Mouse (Mus musculus): ENCODE measurements around the gene Pcnx.
A peak's percentile ranks its signal among the peaks of the same experiment; 100 is the strongest.
"Not testable (repeated sequence)": the region's sequence is repeated elsewhere in the genome, so short reads cannot be mapped to it uniquely, and the experiment has no call there.

Pcnx gene

GRCm38 (mm10) chr12:81950016-81950415 lies 90.2 kb downstream of the Pcnx start:
- no peak for DNase-seq (ENCODE audit: low read depth, low spot score)

DNA sequence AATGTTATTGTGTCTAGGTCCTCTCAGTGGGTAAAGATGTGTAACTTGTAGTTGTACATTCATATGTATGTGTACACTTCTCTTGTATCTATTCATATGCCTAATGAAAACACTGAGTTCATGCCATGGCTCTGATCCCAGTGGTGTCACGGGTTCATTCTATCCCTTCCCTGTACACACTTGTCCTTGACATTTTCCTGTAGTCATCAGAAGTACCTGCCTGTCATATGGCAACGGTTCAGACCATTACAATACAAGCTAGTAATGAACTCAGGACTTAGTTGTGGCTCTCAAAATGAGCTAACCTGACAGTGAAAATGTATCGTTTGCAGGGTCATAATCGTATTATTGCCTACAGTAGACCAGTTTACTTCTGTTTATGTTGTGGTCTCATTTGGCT lies 98.5 kb downstream of the Pcnx start:
- no peak for DNase-seq (ENCODE audit: low read depth, low spot score)

DNA sequence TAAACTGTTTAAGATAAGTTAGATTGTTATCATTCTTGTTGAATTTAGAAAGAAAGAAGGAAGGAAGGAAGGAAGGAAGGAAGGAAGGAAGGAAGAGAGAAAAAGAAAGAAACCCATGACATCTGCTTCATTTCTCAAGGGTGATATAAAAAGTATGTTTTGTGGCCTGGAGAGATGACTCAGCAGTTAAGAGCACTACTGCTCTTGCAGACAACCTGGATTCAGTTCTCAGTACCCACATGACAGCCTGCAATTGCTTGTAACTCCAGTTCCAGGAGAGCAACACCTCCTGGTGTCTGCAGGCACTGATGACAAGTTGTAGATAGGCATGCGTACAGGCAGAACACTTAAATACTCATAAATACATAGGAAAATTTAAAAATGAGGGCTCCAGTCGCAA lies 105.6 kb downstream of the Pcnx start:
- DNase-seq (ENCODE audit: low read depth, low spot score): peak; percentile 32

DNA sequence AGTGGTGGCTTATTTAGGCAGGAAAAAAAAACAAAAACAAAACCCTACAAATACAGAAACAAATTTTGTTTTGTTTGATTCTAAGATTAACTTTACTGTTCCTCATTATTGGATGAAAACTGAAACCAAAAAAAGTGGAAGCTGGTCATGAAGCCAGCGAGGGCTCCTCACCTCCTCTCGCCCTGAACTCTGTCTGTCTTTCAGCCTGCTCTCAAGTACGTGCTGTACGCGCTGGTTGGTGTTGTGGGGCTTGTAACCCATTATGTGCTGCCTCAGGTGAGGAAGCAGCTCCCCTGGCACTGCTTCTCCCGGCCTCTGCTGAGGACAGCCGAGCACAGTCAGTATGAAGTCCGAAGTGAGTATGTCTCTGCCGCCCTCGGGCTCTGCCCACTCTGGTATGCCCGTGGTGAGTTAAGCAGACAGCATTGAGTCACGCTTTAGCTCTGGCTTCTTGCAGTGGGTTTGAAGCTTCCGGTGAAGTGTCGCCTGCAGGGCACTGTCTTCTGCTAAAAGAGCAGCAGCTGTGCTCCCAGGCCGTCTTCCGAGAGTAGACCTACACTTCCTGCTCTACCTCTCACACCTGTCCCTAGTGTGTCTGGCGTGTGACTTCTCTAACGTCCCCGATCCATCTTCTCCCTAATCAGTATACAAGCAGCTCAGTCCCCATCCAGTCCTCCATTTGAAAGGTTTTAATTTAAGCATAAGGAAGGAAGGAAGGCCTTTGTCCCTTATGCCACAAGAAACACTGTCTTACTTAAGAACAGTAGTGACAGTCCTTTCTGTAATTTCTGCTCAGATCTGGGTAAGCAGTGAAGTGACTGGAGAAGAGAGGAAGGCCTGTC lies 111.4 kb downstream of the Pcnx start:
- peak; percentile 92 for DNase-seq (ENCODE audit: low read depth, low spot score)

- no peak for DNase-seq (ENCODE audit: low read depth, low spot score)
These were observed 112.1 kb downstream of the Pcnx start for GRCm38 (mm10) chr12:81971884-81972362.

DNA sequence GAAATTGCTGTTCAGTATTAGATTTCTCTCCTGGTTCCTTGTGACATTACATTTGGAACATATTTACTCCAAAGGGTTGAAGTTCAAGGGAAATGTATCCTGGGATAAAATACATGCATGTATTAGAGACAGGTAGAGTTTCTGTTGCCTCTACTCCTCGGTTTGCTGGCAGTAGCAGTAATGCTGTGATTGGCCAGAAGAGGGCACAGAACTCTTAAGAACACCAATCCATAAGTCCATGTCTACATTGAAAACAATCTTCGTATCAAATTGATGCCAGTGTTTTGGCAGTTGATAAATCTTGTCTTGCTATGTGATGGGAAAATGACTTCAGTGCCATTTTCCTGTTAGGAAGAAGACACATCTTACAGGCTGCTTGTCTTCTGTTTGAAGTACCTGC lies 115.0 kb downstream of the Pcnx start:
- peak; percentile 52 for DNase-seq (ENCODE audit: low read depth, low spot score)

DNA sequence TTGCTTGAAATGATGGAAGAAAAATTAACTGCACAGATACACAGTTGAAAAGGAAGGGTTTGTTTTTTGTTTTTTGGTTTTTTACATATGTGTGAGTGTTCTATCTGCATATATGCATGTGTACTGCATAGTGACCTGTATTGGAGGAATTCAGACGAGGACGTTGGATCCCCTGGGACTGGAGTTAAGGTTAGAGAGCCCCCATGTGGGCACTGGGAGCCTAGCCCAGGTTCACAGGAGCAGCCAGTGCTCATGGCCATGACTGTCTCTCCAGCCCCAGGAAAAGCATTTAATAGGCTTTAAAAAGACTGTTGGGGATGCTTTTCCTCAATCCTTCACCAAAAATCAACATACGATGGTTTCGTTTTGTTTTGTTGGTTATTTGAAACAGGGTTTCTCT lies 117.5 kb downstream of the Pcnx start:
- DNase-seq (ENCODE audit: low read depth, low spot score): no peak

GRCm38 (mm10) chr12:81979312-81979711 lies 119.5 kb downstream of the Pcnx start:
- DNase-seq (ENCODE audit: low read depth, low spot score): no peak

DNA sequence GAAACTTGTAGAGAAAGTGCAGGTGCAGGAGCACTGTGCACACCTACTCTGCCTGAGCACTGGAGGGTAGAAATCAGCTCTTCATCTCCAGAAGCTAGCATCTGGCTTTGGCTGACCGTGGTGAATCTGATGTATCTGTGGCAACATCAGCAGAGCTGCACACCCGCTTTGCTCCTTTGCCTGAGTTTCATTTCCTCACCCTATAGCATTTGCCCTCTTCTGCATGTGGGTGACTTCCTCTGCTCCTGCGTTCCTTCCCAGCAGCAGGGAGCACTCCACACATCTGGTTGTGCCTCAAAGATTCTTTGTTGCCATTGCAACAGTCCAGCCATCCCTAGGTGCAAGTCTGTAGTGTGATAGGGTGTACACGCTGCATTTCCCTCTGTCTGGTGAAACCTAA lies 132.3 kb downstream of the Pcnx start:
- peak; percentile 42 for DNase-seq (ENCODE audit: low read depth, low spot score)

GRCm38 (mm10) chr12:81992996-81993395 lies 133.2 kb downstream of the Pcnx start:
- DNase-seq (ENCODE audit: low read depth, low spot score): no peak

- no peak for DNase-seq (ENCODE audit: low read depth, low spot score)
These were observed 135.3 kb downstream of the Pcnx start for GRCm38 (mm10) chr12:81994911-81995667.

DNA sequence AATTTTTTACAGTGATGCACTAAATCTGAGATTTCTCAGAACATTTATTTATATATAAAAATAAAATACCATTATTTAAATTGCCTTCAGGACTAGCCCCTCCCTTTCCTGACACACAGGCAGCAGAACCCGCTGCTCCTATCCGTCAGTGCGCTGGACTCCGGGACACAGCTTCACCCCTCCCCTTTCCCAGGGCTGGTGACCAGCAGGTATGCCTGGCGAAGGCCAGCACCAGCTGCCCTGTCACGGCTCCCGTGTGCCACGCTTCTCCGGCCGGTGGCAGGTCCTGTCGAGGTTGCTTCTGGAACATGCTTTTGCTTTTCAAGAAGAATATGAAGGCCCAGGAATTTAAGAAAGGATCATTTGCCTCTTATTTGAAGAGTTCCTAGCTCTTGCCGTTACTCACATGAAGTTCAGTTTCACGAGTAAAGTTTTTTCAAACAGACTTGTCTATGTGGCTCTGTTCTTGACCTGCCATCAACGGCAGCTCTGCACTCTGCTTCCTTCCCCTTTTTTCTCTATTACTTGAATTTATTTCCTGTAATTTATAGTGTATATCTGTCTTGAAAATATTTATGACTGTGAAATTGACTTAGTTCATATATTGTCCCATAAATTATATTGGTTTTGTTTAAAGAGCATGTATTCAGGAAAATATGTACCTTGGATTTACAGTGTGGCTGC lies 137.0 kb downstream of the Pcnx start:
- no peak for DNase-seq (ENCODE audit: low read depth, low spot score)

GRCm38 (mm10) chr12:81997497-81997896 lies 137.7 kb downstream of the Pcnx start:
- no peak for DNase-seq (ENCODE audit: low read depth, low spot score)

DNA sequence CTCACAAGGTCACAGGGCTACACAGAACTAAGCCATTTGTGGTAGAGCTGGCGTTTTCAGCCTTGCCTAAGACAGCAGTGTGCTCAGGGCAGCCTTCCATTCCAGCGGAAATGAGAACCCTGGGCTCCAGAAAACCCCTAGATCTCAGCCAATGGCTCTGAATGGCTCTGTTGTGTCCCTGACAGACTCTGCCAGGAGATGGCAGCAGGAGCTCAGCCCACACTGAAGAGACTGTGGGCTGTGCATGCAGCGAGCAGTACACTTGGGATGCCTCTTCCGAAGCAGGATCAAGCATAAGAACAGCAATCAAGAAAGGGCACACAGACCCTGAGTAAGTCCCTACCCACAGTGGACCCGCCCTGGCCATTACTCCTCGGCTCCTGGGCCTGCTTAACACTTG lies 142.9 kb downstream of the Pcnx start:
- DNase-seq (ENCODE audit: low read depth, low spot score): not testable (repeated sequence)

DNA sequence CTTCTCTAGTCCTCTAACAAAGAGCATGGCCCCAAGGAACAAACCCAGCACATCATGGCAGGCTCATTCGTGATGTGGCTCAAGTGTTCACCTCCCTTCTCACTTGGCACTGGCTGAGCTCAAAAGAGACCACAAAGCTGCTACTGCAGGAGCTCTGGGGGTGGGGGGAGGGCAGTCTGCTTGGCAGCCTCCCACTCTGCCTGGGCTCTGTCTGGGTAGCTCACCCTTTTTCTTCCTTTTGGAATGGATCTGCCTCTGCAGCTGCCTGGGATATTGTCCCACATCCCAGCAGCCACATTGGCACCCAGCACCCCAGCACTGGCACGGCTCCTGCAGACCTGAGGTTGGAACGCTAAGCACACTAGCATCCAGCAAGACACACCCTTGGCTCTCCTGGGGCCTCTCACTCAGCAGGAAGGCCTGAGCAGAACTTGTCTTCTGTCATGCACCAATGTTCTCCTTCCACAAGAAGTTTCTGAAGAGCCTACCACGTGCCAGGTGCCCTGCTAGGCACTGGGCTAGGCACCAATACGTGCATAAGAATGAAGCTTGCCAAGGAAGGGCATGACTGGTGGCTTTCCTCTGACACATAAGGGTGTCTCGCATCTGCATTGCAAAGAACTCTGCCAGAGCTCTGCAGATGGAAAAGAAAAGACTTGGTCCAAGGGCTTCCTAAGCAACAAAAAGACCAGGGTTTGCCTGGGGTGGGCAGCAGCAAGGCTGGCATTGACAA lies 166.2 kb downstream of the Pcnx start:
- not testable (repeated sequence) for DNase-seq (ENCODE audit: low read depth, low spot score)

- DNase-seq (ENCODE audit: low read depth, low spot score): not testable (repeated sequence)
These were observed 173.7 kb downstream of the Pcnx start for GRCm38 (mm10) chr12:82033524-82033923.

DNA sequence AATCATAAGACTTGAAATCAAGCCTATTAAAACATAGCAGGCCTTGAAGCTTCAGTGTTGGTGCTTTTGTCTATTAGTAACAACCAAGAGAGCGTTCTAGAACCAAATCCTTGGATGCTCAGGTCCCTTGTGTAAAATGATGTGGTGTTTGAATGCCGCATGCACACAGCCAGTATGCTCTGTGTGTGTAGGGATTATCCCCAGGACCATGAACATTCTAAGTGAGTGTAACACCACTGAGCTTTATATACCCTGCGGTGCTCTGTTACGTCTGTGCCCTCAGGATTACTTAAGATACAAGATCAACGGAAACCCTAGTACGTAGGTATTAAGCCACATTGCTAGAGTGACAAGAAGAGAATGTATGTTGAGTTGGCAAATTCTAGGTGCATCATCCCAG lies 174.2 kb downstream of the Pcnx start:
- not testable (repeated sequence) for DNase-seq (ENCODE audit: low read depth, low spot score)

DNA sequence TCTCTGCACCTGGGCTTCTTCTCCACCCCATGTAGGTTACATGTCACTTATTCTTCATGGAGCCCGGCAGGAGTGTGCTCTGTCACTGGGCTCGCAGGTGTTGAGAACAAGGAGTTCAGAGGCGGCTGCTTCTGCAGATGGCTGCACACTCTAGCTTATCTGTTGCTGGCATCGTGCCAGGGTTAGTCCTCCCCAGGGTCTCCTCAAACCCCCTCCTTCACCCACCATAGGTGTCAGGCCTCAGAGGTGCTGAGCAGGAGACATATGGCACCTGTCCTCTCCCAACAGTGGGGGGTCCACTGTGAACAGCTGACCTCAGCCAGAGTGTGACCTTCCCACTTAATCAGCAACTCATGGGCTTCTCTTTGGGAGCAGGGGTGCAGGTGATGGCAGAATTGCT lies 184.3 kb downstream of the Pcnx start:
- not testable (repeated sequence) for DNase-seq (ENCODE audit: low read depth, low spot score)

Data from A20 (cell line).